Mouse (Mus musculus): Measurements from ENCODE around the gene Nfib. TPM values are rescaled to one million over a fixed set of nuclear protein-coding genes. Genes with fewer than 3 reads are reported as not detected.

Gene Nfib
- polyA plus RNA-seq, 1 experiment from 2014 or later, result 60.0 TPM

- H3K4me3 ChIP-seq, result peak overlapping the region; percentile 82
- peak overlapping the region; percentile 99 for H3K27ac ChIP-seq
- H3K36me3 ChIP-seq, result no peaks in the 10 kb centered on the region
- peak overlapping the region; percentile 99 for H3K9ac ChIP-seq
- no peak for ATAC-seq (replicated peaks; ENCODE audit: insufficient number of reproducible peaks, insufficient read depth, low FRiP score, low read depth)
- no peaks in the 10 kb centered on the region for H3K27me3 ChIP-seq
- H3K4me1 ChIP-seq (replicated peaks), result peaks cover 18% of the 10 kb centered on the region
- H3K4me2 ChIP-seq, result peak overlapping the region; percentile 90
- WGBS, result 8% methylated on average over 7 of the region's 7 CpGs
- H3K9me3 ChIP-seq (replicated peaks), result no peaks in the 10 kb centered on the region
Observed at GRCm38 (mm10) chr4:82508281-82508687, 197.3 kb downstream of the Nfib start.

DNA sequence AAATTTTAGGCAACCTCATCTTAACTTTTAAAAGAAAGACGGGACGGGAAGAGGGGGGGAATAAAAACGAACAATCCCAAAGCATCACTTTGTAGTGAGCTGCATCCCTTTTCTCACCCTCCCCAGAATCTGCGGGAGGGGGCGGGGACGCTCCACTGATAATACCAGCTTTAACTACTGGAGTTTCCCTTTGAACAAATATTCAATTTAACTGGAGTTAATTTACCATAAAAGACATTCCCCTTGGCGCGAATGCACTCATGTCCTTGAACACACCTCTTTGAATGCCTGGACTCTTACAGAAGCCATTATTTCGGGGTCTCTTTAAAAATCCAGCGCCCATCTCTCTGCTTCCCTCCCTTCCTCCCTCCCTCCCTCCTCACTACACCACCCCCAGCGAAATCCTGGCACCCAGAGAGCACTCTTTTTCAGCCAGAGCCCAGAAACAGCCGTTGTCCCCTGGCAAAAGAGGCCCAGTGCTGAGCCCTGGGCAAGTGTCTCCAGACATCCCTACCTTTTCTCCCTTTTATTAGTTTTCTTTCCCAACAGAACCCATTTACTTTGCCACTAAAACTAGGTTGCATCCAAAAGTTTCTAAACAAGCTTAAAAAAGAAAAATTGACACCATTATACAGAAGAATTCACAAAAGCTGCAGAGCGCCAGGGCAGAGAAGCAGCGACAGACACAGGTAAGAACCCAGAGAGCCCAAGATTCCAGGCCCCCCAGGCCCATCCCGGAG is 197.8 kb downstream of the Nfib start:
- no peak for ATAC-seq (replicated peaks; ENCODE audit: insufficient number of reproducible peaks, insufficient read depth, low FRiP score, low read depth)
- WGBS, result 5% methylated on average over 15 of the region's 15 CpGs
- no peaks in the 10 kb centered on the region for H3K27me3 ChIP-seq
- H3K4me2 ChIP-seq, result peak overlapping the region; percentile 90
- H3K9me3 ChIP-seq (replicated peaks), result no peaks in the 10 kb centered on the region
- H3K9ac ChIP-seq, result peak overlapping the region; percentile 99
- H3K27ac ChIP-seq, result peak overlapping the region; percentile 99
- H3K36me3 ChIP-seq, result no peaks in the 10 kb centered on the region
- peaks cover 18% of the 10 kb centered on the region for H3K4me1 ChIP-seq (replicated peaks)
- H3K4me3 ChIP-seq, result peak overlapping the region; percentile 82

DNA sequence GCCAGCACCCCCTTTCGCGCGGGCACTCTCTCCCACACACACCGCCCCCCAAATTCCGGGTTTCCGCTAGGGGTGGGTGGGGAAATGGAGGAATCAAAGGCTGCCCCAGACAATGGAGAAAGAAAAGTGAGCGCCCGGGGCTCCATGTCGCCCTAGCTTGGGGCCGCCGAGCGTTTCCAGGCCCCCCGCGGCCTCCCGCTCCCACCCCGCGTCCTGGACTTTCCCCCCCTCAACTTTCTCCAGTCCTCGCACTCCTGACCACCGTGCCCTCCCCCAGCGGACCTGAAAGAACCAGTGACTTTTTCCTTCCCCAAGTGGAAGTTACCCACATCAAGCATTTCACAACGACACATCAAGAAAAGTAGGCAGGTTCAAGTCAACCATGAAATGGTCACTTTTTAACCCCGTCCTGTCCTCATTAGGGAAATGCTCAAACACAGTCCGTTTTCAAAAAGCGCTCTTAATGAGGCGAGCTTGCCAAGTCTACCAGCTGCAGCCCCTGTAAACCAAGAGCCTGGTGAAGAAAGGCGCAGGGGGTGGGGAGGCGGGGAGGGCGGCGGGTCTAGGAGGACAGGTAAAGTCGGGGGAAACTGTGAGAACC is 198.7 kb downstream of the Nfib start:
- under 1% methylated on average over 30 of the region's 30 CpGs for WGBS
- H3K9ac ChIP-seq, result peak overlapping the region; percentile 99
- H3K36me3 ChIP-seq, result no peaks in the 10 kb centered on the region
- H3K27me3 ChIP-seq, result no peaks in the 10 kb centered on the region
- peak; percentile 38 for ATAC-seq (replicated peaks; ENCODE audit: insufficient number of reproducible peaks, insufficient read depth, low FRiP score, low read depth)
- peaks cover 18% of the 10 kb centered on the region for H3K4me1 ChIP-seq (replicated peaks)
- peak overlapping the region; percentile 90 for H3K4me2 ChIP-seq
- no peaks in the 10 kb centered on the region for H3K9me3 ChIP-seq (replicated peaks)
- H3K4me3 ChIP-seq, result peak overlapping the region; percentile 82
- peak overlapping the region; percentile 99 for H3K27ac ChIP-seq

- H3K4me2 ChIP-seq, result peak overlapping the region; percentile 90
- H3K9ac ChIP-seq, result peak overlapping the region; percentile 99
- ATAC-seq (replicated peaks; ENCODE audit: insufficient number of reproducible peaks, insufficient read depth, low FRiP score, low read depth), result peak; percentile 85
- H3K27me3 ChIP-seq, result no peaks in the 10 kb centered on the region
- under 1% methylated on average over 54 of the region's 81 CpGs for WGBS
- no peaks in the 10 kb centered on the region for H3K9me3 ChIP-seq (replicated peaks)
- H3K4me3 ChIP-seq, result peak overlapping the region; percentile 82
- H3K27ac ChIP-seq, result peak overlapping the region; percentile 99
- no peaks in the 10 kb centered on the region for H3K36me3 ChIP-seq
- H3K4me1 ChIP-seq (replicated peaks), result peaks cover 18% of the 10 kb centered on the region
Observed at GRCm38 (mm10) chr4:82506081-82506730, 199.3 kb downstream of the Nfib start.

DNA sequence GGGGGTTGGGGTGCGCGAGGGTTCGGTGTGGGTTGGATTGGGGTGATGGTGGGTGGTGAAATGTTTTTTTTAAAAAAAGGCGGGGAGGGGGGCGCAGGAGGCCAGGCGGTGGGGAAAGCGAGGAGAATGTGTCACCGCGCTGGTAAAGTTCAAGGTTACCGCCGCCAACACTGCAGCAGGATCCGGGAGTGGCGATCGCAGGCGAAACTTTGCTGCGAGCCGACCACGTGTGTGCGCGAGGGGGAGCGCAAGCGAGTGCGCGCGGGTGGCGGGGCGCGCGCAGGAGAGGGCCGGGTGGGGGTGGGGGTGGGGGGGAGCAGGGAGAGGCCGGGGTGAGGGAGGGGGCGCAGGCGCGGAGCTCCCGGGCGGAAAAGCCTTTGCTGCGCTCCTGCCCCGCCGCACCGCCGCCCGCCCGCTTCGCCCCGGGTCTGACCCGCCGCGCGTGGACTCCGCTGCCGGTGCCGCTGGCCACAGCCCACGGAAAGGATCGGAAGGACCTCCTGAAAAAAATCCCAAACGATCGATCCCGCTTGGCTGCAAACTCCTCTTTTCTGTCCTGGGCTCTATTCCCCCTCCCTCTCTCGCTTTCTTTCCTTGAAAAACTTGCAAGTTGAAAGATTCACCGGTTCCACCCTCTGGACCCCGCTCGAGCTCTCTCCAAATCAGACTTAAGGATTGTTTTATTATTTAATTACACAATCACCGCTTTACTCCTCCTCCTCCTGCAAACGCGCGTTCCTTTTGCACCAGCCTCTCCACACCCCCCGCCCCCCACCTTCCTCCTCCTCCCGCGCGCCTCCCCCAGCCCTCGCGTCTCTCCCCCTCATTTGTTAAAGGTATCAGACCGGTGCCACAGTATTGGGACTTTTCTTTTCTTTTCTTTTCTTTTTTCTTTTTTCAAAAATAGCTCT is 200.2 kb downstream of the Nfib start:
- ATAC-seq (replicated peaks; ENCODE audit: insufficient number of reproducible peaks, insufficient read depth, low FRiP score, low read depth), result peak; percentile 60
- peaks cover 17% of the 10 kb centered on the region for H3K4me1 ChIP-seq (replicated peaks)
- WGBS, result 1% methylated on average over 67 of the region's 72 CpGs

DNA sequence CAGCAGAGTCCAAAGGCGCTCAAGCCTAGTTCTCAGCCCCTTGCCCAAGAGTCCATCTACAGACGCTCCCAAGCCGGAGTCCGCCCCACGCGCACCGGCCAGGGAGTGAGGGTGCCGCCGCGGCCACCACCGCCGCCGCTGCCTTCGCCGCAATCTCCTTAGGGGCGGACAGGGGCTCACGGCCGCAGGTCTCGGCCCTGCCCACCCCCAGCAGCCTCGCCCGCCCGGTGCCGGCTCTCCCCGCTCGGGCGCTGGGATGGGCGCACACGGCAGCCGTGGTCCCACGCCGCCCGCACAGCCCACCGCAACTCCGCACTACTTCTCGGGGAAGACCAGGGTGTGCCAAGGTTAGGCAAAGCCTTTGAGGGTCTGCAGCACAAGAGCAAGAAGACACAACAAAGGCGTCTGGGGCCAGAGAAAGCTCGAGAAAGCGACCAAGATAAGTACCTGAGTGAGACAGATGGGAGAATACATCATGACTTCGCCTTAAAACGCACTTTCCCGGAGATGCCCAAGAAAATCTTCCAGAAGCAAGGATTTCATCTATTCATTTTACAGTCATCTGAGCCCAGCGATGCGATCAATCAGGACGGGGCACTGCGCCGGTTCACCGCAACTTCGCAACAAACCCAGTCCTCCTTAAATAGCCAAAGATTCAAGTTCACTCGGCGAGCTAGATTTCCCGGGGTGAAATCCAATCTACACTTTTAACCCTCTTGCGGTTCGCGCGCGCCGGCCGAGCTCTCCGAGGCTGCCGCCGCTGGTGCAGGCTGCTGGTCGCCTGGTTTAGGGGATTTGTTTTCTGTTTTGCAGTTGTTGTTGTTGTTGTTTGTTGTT is 201.0 kb downstream of the Nfib start:
- H3K4me1 ChIP-seq (replicated peaks), result peaks cover 17% of the 10 kb centered on the region
- peak overlapping the region; percentile 82 for H3K4me3 ChIP-seq
- H3K4me2 ChIP-seq, result peak overlapping the region; percentile 90
- no peaks in the 10 kb centered on the region for H3K9me3 ChIP-seq (replicated peaks)
- WGBS, result under 1% methylated on average over 62 of the region's 62 CpGs
- H3K9ac ChIP-seq, result peak overlapping the region; percentile 99
- ATAC-seq (replicated peaks; ENCODE audit: insufficient number of reproducible peaks, insufficient read depth, low FRiP score, low read depth), result no peak
- peak overlapping the region; percentile 99 for H3K27ac ChIP-seq
- no peaks in the 10 kb centered on the region for H3K27me3 ChIP-seq
- H3K36me3 ChIP-seq, result no peaks in the 10 kb centered on the region

More for the DNA sequence above, 200.2 kb downstream of the Nfib start:
- Histone ChIP-seq H3K4me2 (peak overlapping the region; percentile 90), H3K9ac (peak overlapping the region; percentile 99), H3K36me3 (no peaks in the 10 kb centered on the region), H3K9me3 (replicated peaks) (no peaks in the 10 kb centered on the region), H3K27me3 (no peaks in the 10 kb centered on the region), H3K4me3 (peak overlapping the region; percentile 82), H3K27ac (peak overlapping the region; percentile 99)

GRCm38 (mm10) chr4:82504015-82504283 is 201.6 kb downstream of the Nfib start:
- Histone ChIP-seq H3K27ac (peak overlapping the region; percentile 99), H3K4me3 (peak overlapping the region; percentile 82), H3K27me3 (no peaks in the 10 kb centered on the region), H3K4me2 (peak overlapping the region; percentile 90), H3K9ac (peak overlapping the region; percentile 99), H3K36me3 (no peaks in the 10 kb centered on the region), H3K9me3 (replicated peaks) (no peaks in the 10 kb centered on the region), H3K4me1 (replicated peaks) (peaks cover 18% of the 10 kb centered on the region)
- no peak for ATAC-seq (replicated peaks; ENCODE audit: insufficient number of reproducible peaks, insufficient read depth, low FRiP score, low read depth)
- WGBS, result 1% methylated on average over 10 of the region's 10 CpGs

DNA sequence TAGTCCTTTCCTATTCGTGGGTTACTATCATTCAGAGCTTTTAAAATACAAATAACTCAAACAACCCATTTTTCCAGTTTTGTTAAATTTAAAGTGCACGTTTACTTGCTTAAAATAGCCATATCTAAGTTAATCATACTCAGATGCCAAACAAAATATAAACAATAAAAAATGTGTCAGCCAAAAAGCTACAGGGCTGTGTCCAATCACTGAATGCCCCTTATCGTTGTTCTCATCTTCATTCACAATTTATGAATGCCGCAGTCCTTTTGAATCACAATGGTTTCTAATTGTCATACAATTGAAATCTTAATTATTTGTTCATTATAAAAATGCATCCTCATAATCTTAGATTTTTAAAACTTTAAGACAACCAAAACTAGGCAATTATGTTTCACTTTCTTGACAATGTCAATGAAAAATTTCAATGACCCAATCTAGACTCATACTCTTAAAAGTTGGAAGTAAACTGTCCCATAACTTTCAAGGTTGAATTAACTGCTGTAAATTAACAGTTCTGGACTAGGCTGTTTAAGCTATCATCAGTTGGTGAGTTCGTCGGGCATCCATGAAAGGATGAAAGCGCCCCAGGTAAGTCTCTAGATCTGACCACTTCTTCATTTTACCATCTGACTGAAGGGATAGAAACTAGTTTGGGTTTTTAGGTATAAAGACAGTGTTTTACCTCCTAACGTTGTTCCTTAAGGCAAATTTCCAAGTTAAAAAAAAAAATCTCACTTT is 202.1 kb downstream of the Nfib start:
- Histone ChIP-seq H3K9ac (peak overlapping the region; percentile 99), H3K4me3 (peak overlapping the region; percentile 82), H3K27me3 (no peaks in the 10 kb centered on the region), H3K9me3 (replicated peaks) (no peaks in the 10 kb centered on the region), H3K4me1 (replicated peaks) (peaks cover 19% of the 10 kb centered on the region), H3K27ac (peak overlapping the region; percentile 99), H3K4me2 (peak overlapping the region; percentile 90), H3K36me3 (no peaks in the 10 kb centered on the region)
- no peak for ATAC-seq (replicated peaks; ENCODE audit: insufficient number of reproducible peaks, insufficient read depth, low FRiP score, low read depth)
- 6% methylated on average over 8 of the region's 8 CpGs for WGBS

- WGBS, result 7% methylated on average over 2 of the region's 2 CpGs
Observed at GRCm38 (mm10) chr4:82502611-82503010, 202.9 kb downstream of the Nfib start.

DNA sequence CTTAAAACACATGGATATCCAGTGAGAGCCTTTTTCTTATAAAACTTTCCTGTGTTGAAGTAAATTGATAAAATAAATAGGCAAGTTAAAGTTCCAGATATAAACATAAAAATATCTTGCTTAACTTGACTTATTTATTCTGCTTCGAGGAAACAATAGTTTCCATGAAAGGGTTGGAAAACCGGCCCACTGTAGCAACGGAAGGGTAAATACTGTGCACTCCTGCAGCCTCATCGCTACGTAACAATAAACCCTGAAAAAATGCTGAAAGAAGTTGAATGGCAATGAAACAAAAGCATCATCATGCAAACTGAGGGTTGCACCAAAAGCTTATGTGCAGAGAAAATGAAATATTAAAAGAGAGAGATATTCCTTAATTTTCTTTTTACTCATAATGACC is 203.5 kb downstream of the Nfib start:
- H3K27ac ChIP-seq, result no peak overlapping the region
- ATAC-seq (replicated peaks; ENCODE audit: insufficient number of reproducible peaks, insufficient read depth, low FRiP score, low read depth), result no peak

More at GRCm38 (mm10) chr4:82502611-82503010, 202.9 kb downstream of the Nfib start:
- no peaks in the 10 kb centered on the region for H3K9me3 ChIP-seq (replicated peaks)
- H3K36me3 ChIP-seq, result peaks cover 7% of the 10 kb centered on the region
- peak overlapping the region; percentile 56; the same call in 1 of the 2 replicates for H3K27ac ChIP-seq
- H3K27me3 ChIP-seq, result no peaks in the 10 kb centered on the region
- H3K4me3 ChIP-seq, result peak overlapping the region; percentile 82
- H3K4me2 ChIP-seq, result peak overlapping the region; percentile 90
- peaks cover 27% of the 10 kb centered on the region for H3K4me1 ChIP-seq (replicated peaks)
- no peak for ATAC-seq (replicated peaks; ENCODE audit: insufficient number of reproducible peaks, insufficient read depth, low FRiP score, low read depth)
- peak overlapping the region; percentile 99 for H3K9ac ChIP-seq

More for the DNA sequence above, 203.5 kb downstream of the Nfib start:
- peak overlapping the region; percentile 45 for H3K4me3 ChIP-seq
- H3K36me3 ChIP-seq, result peaks cover 13% of the 10 kb centered on the region
- no peaks in the 10 kb centered on the region for H3K27me3 ChIP-seq
- H3K4me2 ChIP-seq, result peak overlapping the region; percentile 90
- H3K9ac ChIP-seq, result peak overlapping the region; percentile 22; the same call in 1 of the 2 replicates
- WGBS, result 18% methylated on average over 5 of the region's 5 CpGs
- no peaks in the 10 kb centered on the region for H3K9me3 ChIP-seq (replicated peaks)
- peaks cover 33% of the 10 kb centered on the region for H3K4me1 ChIP-seq (replicated peaks)

Data from heart, embryonic 15.5 days (tissue).